Mouse (Mus musculus) duodenum, adult 2 months (tissue): ENCODE measurements around the gene Gm3448. TPM values are rescaled to one million over a fixed set of nuclear protein-coding genes. Genes with fewer than 3 reads are reported as not detected.

Experiments
- polyA plus RNA-seq: library from polyadenylated mRNA; depleted of rRNA; stranded (reverse); fragments of >200 nt; gene quantifications from 2 replicates; pipeline ENCODE4 v1.2.3, GENCODE M21; 2012; ENCODE audit warnings: low replicate concordance; rRNA removed

Gene Gm3448
- 0.12 and 0.28 TPM in 2 replicates for polyA plus RNA-seq

DNA sequence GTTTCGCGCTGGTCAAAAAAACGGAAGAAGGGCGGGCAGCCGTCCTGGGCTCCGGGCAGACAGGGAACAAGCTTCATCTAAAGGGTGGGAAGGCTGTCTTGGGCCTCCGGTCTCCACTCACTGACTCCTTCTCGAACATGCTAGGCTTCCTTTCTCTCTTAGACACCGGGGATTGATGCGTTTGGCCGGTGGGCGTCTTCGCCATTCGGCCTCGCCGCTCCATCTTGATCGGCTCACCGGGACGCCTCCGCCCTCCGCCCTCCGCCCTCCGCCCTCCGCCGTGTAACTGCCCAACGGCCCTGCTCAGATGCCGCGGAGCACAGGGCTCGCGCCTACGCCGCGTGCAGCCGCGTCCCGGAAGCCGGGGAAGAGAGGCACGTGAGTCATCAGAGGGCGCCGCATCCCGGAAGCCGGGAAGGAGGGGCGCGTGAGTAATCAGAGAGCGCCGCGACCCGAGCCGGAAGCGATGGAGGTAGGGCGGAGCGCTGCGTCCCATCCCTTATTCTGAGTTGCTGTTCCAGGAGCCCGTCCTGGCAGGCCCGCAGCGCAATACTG is at the start of gene Gm3448, which contains the start of the genes Ermard and Tcte3:
Gene Gm3448 (minus strand): TSS at position 363 of the 555 bp plus-strand sequence.
Gene Ermard (plus strand): TSS at position 34 of the 555 bp plus-strand sequence.
Gene Tcte3 (minus strand): TSS at position 314 of the 555 bp plus-strand sequence.

DNA sequence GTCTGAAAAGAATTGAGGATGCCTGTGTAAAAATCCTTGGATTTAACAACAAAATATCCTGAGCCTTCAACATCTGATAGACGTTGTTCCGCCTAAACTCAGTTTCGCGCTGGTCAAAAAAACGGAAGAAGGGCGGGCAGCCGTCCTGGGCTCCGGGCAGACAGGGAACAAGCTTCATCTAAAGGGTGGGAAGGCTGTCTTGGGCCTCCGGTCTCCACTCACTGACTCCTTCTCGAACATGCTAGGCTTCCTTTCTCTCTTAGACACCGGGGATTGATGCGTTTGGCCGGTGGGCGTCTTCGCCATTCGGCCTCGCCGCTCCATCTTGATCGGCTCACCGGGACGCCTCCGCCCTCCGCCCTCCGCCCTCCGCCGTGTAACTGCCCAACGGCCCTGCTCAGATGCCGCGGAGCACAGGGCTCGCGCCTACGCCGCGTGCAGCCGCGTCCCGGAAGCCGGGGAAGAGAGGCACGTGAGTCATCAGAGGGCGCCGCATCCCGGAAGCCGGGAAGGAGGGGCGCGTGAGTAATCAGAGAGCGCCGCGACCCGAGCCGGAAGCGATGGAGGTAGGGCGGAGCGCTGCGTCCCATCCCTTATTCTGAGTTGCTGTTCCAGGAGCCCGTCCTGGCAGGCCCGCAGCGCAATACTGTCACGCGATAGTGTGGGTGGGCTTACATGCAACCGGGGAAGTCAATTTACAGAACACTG is 31.5 kb downstream of the Gm3448 start, which contains the start of gene Gm3435:
Gene Gm3435 (plus strand): TSS at position 471 of the 708 bp plus-strand sequence.

GRCm38 (mm10) chr17:14978362-14979038 is 62.8 kb downstream of the Gm3448 start, which contains the start of the genes 9030025P20Rik and Gm3417:
Gene 9030025P20Rik, plus strand, starts transcription at chr17:14978468.
Gene Gm3417, minus strand, starts transcription at chr17:14978790.

GRCm38 (mm10) chr17:14960951-14961556 is 80.3 kb downstream of the Gm3448 start, which contains the start of gene Phf10:
Gene Phf10, minus strand, starts transcription at chr17:14961273.

Other genes starting within 250 kb of the Gm3448 start
- 1.9 and 3.6 TPM in 2 replicates for gene Wdr27, start 98.4 kb downstream of the Gm3448 start, polyA plus RNA-seq
- 6.9 and 9.9 TPM in 2 replicates for gene 1600012H06Rik, start 98.4 kb downstream of the Gm3448 start, polyA plus RNA-seq
- 3.3 and 3.8 TPM in 2 replicates for gene Phf10, start 80.3 kb downstream of the Gm3448 start, polyA plus RNA-seq
- gene 9030025P20Rik, start 63.1 kb downstream of the Gm3448 start, polyA plus RNA-seq, result 2.7 and 3.2 TPM in 2 replicates
- gene Gm3417, start 62.7 kb downstream of the Gm3448 start, polyA plus RNA-seq, result 0.28 TPM in 1 of 2 replicates, not detected in the other
- 0.13 TPM in 1 of 2 replicates, not detected in the other for gene Gm3435, start 31.4 kb downstream of the Gm3448 start, polyA plus RNA-seq
- gene Ermard, start 329 bp downstream of the Gm3448 start, polyA plus RNA-seq, result 10.6 and 19.9 TPM in 2 replicates
- gene Tcte3, start within 50 bp of the Gm3448 start, polyA plus RNA-seq, result not detected in 2 replicates